Mouse (Mus musculus) testis, adult 2 months (tissue): Measurements from ENCODE around the gene Fmc1.

ENCODE experiments used
- CTCF ChIP-seq: fragments of 200-500 bp; IDR thresholded peaks from 2 replicates; pipeline ENCODE4 v1.5.1; 2012; ENCODE audit warnings: low read depth, mild to moderate bottlenecking, inconsistent platforms, low read length, moderate library complexity; ENCODE audit not compliant: control insufficient read depth, insufficient read depth, insufficient replicate concordance
- POLR2A ChIP-seq: fragments of 200-500 bp; IDR thresholded peaks from 2 replicates; pipeline ENCODE4 v1.6.1; 2012; ENCODE audit warnings: low read depth, mild to moderate bottlenecking, inconsistent platforms, low read length, moderate library complexity; ENCODE audit not compliant: control insufficient read depth

- TF ChIP-seq CTCF (peak; percentile 97), POLR2A (peak; percentile 67)
Measured at GRCm38 (mm10) chr6:38534640-38535365, 1.5 kb downstream of the Fmc1 start.
